Mouse (Mus musculus) erythroblast, adult 5-6 weeks (primary cell): ENCODE data around the gene Ndufs3. TPM values are rescaled to one million over a fixed set of nuclear protein-coding genes. Genes with fewer than 3 reads are reported as not detected.
A peak's percentile ranks its signal among the peaks of the same experiment; 100 is the strongest.
"Not testable (repeated sequence)": the region's sequence is repeated elsewhere in the genome, so short reads cannot be mapped to it uniquely, and the experiment has no call there.

ENCODE experiments used
- ATAC-seq: replicated peaks from 2 replicates; pipeline ENCODE4 v1.8.0; 2016; ENCODE audit warnings: moderate number of reproducible peaks, mild to moderate bottlenecking, moderate TSS enrichment, inconsistent platforms; ENCODE audit not compliant: poor library complexity, low FRiP score, severe bottlenecking
- total RNA-seq, 2 experiments: library from RNA; stranded (forward) in 1 of 2; stranded (reverse) in 1 of 2; fragments of 150-400 nt in 1 of 2; fragments of 200-764, 138-1000 nt in 1 of 2; gene quantifications; 2 replicates each; pipeline versions ENCODE4 v1.2.3 to v1.2.4; 2015 to 2017; ENCODE audit warnings: low replicate concordance in 2 of 2

The Ndufs3 gene
- total RNA-seq, 2 experiments from 2014 or later = 28.0 to 37.3 TPM

DNA sequence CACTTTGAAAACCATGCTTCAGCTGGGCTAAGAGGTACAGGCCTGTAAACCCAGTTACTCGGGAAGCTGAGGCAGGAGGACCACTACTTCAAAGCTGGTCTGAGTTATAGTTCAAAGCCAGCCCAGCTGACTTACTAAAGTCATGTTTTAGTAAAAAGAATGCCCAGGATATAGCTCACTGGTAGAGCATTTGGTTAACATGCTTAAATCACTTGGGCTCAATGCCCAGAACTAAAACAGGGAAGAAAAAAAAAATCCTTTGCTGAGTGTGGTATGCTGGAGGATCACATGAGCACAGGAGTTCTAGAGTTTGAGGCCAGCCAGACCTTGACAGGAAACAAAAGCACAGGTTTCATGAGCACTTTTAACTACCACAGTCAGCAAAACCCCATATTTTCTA lies 7.0 kb upstream of the Ndufs3 start:
- no peak for ATAC-seq

- no peak for ATAC-seq
These were observed 6.2 kb upstream of the Ndufs3 start for GRCm38 (mm10) chr2:90910861-90911260.

DNA sequence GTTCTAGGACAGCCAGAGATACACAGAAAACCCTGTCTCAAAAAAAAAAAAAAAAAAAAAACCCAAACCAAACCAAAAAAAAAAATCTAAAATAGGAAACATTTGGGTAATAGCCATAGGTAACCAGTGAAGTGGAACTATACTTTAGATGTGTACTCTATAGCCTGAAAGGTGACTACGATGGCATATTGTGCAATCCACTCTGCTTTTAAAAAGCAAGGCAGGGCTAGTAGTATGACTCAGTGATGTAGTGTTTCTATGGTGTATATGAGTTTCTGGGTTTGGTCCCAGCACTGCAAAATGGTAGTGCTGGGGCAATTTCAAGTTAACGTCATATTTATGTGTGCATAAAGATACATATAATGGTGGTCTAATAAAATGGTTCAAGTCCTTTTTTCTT lies 2.1 kb upstream of the Ndufs3 start:
- no peak for ATAC-seq

- peak; percentile 19; the same call in 1 of the 2 replicates for ATAC-seq
These were observed 213 bp upstream of the Ndufs3 start for GRCm38 (mm10) chr2:90904856-90905224.

DNA sequence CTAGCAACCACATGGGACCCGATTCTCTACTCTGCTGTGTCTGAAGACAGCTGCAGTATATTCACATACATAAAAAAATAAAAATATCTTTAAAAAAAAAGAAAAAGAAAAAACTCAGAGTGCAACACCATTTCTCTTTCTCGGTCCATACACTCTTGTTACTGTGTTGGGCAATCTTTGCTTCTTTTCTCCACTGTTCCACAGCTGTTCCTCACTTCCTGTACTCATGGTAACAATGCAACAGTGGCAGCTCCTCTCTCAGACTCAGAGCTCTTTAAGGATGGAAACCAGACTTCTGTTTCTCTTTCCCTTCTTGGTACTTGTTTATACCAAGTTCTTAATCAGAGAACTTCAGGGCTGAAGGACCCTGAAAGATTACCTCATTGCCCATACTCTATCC lies 1.2 kb downstream of the Ndufs3 start:
- no peak for ATAC-seq

DNA sequence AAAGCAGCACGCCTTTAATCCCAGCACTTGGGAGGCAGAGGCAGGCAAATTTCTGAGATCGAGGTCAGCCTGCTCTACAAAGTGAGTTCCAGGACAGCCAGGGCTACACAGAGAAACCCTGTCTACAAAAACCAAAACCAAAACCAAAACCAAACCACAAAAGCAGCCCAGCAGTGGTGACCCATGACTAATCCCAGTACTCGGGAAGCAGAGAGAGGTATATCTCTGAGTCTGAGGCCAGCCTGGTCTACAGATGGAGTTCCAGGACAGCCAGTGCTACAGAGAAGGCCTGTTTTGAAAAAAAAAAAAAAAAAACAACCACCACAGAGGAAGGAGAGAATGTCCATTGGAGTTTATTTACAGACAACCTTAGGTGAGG lies 10.3 kb downstream of the Ndufs3 start:
- not testable (repeated sequence) for ATAC-seq

- peak; percentile 88 for ATAC-seq
These were observed 10.8 kb downstream of the Ndufs3 start for GRCm38 (mm10) chr2:90893673-90894298.

- ATAC-seq = peak; percentile 48; the same call in 1 of the 2 replicates
These were observed 14.8 kb downstream of the Ndufs3 start for GRCm38 (mm10) chr2:90889550-90890548.

DNA sequence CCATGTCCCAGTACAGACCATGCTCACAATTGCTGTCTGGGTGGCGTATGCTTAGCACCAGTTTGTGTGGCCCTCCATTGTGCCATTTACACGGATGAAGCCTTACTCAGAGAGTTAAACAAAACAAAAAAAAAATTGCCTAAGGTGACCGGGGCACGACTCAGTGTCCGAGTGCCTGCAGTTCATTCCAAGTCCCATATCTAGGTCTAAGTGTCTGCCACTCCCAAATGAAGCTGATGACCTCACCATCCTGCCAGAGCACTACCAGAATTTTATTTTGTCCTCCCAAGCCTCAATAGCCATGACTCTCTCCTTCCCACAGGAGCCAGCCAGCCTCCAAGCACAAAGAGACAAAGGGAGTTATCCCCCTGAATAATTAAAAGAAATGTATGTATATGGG lies 17.0 kb downstream of the Ndufs3 start:
- no peak for ATAC-seq

DNA sequence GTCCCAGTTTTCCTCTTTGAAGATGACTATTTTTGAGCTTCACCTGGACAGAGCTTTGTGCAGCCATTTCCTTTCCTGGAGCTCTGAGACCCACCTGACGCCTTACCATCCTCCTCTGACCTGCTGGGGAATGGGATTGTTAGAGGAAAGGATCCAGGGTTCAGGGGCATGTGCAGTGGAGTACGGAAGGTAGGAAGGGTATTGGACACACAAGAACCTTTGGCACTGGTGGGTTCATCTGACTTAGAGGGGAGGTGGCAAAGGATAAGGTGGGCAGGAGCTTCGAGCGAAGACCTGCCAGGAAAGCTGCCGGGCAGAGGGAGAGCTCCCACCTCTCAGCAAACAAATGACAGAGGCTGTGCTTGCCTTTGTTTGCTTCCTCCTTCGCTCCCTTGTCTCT lies 18.2 kb downstream of the Ndufs3 start:
- ATAC-seq = no peak

DNA sequence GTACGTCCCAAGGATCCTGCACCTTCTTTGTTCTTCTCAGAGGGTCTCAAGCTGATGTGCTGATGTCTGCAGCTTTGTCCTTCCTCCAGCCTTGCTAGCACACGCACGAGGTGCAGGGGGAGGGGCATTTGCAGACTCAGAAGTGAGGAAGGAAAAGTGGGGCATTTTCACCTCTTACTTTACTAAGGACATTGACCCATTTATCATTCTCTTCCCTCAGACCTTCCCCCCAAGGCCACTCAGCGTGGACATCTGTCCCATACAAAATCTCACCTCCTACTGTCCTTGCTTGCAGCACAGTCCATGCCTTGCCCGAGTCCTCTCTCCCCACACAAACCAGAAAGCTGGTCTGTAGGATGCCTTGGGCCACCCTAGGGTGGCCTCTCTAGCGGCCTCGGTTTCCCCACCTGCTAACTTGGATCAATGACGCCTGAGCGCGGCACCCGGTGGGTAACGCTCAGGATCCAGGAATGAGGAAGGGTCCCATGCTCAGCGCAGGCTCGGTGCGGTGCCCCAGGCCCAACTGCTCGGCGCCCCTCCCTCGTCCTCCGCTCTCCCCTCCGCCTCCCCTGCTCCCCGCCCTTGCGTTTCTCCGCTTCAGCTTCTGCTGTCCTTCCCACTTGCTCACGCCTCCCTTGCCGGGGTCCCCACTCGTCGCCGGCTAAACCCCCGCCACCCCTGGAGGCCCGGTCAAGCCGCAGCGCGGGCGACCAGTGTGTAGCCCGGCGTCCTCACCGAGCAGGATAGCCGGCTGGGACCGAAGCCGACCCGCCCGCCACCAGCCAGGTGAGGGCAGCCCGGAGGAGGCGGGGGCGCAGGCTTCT lies 19.2 kb downstream of the Ndufs3 start, which contains the start of gene C1qtnf4:
C1qtnf4 (plus strand) TSS at position 643 of the 824 bp plus-strand sequence.
- ATAC-seq = no peak

- ATAC-seq = no peak
These were observed 22.8 kb downstream of the Ndufs3 start for GRCm38 (mm10) chr2:90881824-90882223.

GRCm38 (mm10) chr2:90880144-90880785 lies 24.4 kb downstream of the Ndufs3 start:
- ATAC-seq = no peak

DNA sequence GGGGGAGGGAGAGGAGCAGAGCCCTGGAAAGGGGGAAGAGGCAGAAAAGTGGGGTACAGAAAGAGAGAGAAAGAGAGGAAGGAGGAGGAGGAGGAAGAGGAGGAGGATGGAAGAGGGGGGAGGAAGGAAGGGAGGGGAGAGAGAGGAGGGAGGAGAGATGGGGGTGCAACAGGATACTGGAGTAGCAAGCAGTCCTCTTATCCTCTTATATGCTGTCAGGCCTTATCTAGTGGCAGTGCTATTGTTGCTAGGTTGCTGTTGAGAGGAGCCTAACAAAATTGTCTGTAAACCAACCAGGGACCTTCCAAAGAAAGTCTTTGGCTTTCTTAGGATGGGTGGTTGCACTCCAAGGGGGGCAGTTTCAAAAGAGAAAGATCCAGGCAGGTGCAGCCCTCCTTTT lies 25.2 kb downstream of the Ndufs3 start:
- ATAC-seq = no peak

DNA sequence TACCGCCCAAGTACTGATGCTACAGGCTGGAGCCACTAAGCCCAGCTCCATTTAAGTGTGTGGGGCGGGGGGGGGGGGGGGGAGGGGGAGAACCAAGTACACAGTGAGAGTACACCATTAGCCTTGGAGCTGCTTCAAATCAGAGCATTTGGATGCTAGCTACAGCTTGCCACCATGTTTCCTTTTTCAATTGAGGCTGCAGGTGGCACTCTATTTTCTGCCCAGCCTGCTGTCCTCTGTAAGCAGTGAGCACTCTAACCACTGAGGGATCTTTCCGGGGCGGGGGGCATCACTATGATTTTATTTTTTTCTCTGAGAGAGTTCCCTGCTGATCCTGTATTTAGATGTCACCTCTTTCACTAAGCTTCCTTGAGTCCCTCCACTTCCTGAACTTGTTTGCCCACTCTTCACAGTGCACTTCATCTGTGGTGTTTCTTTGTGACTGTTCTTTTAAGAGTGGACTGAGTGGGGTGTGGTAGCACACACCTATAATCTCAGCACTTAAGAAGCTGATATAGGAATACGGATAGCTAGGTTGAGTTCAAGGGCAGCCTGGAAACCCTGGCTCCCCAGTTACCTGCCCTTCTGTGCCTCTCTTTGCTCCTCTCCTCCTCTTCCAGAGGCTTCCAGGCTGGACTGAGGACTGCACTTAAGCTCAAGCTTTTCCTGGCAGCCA lies 26.9 kb downstream of the Ndufs3 start:
- no peak for ATAC-seq

GRCm38 (mm10) chr2:90875239-90875638 lies 29.4 kb downstream of the Ndufs3 start:
- ATAC-seq = no peak

GRCm38 (mm10) chr2:90874025-90874424 lies 30.6 kb downstream of the Ndufs3 start:
- no peak for ATAC-seq

- ATAC-seq = no peak
These were observed 33.3 kb downstream of the Ndufs3 start for GRCm38 (mm10) chr2:90871180-90871961.
